Mouse (Mus musculus) small intestine, adult 2 months (tissue): ENCODE measurements around the gene Nmnat2.

Source experiments
- CTCF ChIP-seq: fragments of 200-500 bp; IDR thresholded peaks from 2 replicates; pipeline ENCODE4 v1.5.1; 2012; ENCODE audit warnings: low read depth, mild to moderate bottlenecking, control low read depth, inconsistent platforms, low read length, moderate library complexity, mixed read lengths; ENCODE audit not compliant: insufficient replicate concordance, insufficient read length; ENCODE audit errors: extremely low read depth
- POLR2A ChIP-seq: fragments of 200-500 bp; IDR thresholded peaks from 2 replicates; pipeline ENCODE4 v1.6.1; 2012; ENCODE audit warnings: low read depth, mild to moderate bottlenecking, control low read depth, inconsistent platforms, low read length, moderate library complexity

GRCm38 (mm10) chr1:153091438-153092236, 136.8 kb downstream of the Nmnat2 start:
- TF ChIP-seq CTCF (no peak), POLR2A (no peak)
